ENCODE assay signal across 8 mouse cellular contexts in genomic region chr1:87650611-87651079, GRCm38 (mm10). TPM values are rescaled to one million over a fixed set of nuclear protein-coding genes. Genes with fewer than 3 reads are reported as not detected.
DNase-seq lines count a peak whose midpoint lies in the region; ATAC-seq and TF ChIP-seq lines count a peak whose summit lies in the region.

No protein-coding gene starts in this region.

- H3K27me3 ChIP-seq in CH12.LX (replicated peaks) = no peaks in the 10 kb centered on the region
- H3K27me3 ChIP-seq in liver, postnatal 0 days (ENCODE audit: insufficient read depth, low read length) = no peaks in the 10 kb centered on the region
- no peaks in the 10 kb centered on the region for H3K27me3 ChIP-seq in hindbrain, embryonic 12.5 days
- H3K27me3 ChIP-seq in cerebellum, adult 2 months (ENCODE audit: control insufficient read depth, insufficient read depth, low read length) = no peaks in the 10 kb centered on the region

- no peak overlapping the region for H3K9ac ChIP-seq in CH12.LX (ENCODE audit: insufficient read depth, low read depth)
- H3K9ac ChIP-seq in liver, postnatal 0 days (replicated peaks) = peak overlapping the region; percentile 55; the same call in 1 of the 2 replicates
- no peak overlapping the region for H3K9ac ChIP-seq in hindbrain, embryonic 12.5 days

- peak; percentile 81 for ATAC-seq in liver, postnatal 0 days
- no peak for ATAC-seq in hindbrain, embryonic 12.5 days (ENCODE audit: low FRiP score)

- peak; percentile 17 for TF ChIP-seq RAD21 in CH12.LX (IDR thresholded peaks at IDR 0.05; ENCODE audit: low read depth, low read length)

- dilution Hi-C loops in CH12.LX (cut with MboI; ENCODE audit: extremely low pct_ligation_motif_present, extremely low pct_unique_long_range_greater_than_20kb, low sequenced_read_pairs) = no loop called here

- H3K4me2 ChIP-seq in CH12.LX (ENCODE audit: insufficient read depth, low read depth, poor library complexity, severe bottlenecking) = peak overlapping the region; percentile 69
- peak overlapping the region; percentile 63 for H3K4me2 ChIP-seq in liver, postnatal 0 days (ENCODE audit: low read depth, low read length)
- H3K4me2 ChIP-seq in hindbrain, embryonic 12.5 days (replicated peaks) = no peak overlapping the region

- peak overlapping the region in 1 of 3 experiments; percentile 10 for H3K4me3 ChIP-seq in CH12.LX (replicated peaks in 1 of 3; ENCODE audit: low read depth in 2 of 3, low read length in 2 of 3, poor library complexity in 1 of 3)
- H3K4me3 ChIP-seq in liver, postnatal 0 days (ENCODE audit: low read depth, low read length) = peak overlapping the region; percentile 17; the same call in 1 of the 2 replicates
- no peak overlapping the region for H3K4me3 ChIP-seq in hindbrain, embryonic 12.5 days
- H3K4me3 ChIP-seq in cerebellum, adult 2 months (replicated peaks; ENCODE audit: insufficient read depth, low read depth, low read length) = no peak overlapping the region

- TF ChIP-seq POLR2A in CH12.LX (IDR thresholded peaks at IDR 0.05; ENCODE audit: low read depth, low read length) = no peak; the same call in none of the 2 replicates
- no peak for TF ChIP-seq POLR2A in cerebellum, adult 2 months (IDR thresholded peaks at IDR 0.05; ENCODE audit: borderline replicate concordance, insufficient read depth, low read length)

- H3K36me3 ChIP-seq in CH12.LX (replicated peaks in 1 of 2; ENCODE audit: control insufficient read depth in 1 of 2, insufficient read depth in 1 of 2, low read length in 1 of 2) = peaks cover 3 to 55% of the 10 kb centered on the region in 2 experiments
- H3K36me3 ChIP-seq in liver, postnatal 0 days (replicated peaks; ENCODE audit: insufficient read depth, low read length) = 0 out of 2 replicates have a peak, but pooled peaks cover 2% of the 10 kb centered on the region
- H3K36me3 ChIP-seq in hindbrain, embryonic 12.5 days = no peaks in the 10 kb centered on the region

- no peak for TF ChIP-seq CTCF in CH12.LX (conservative IDR thresholded peaks at IDR 0.05 in 1 of 2, IDR thresholded peaks at IDR 0.05 in 1 of 2; ENCODE audit: low read depth in 2 of 2, low read length in 2 of 2)
- no peak; the same call in 1 of the 2 replicates for TF ChIP-seq CTCF in liver, postnatal 0 days (IDR thresholded peaks at IDR 0.05; ENCODE audit: low read depth)
- no peak for TF ChIP-seq CTCF in cerebellum, adult 2 months (IDR thresholded peaks at IDR 0.05; ENCODE audit: borderline replicate concordance, insufficient read depth, low read depth, low read length)

- H3K27ac ChIP-seq in CH12.LX (ENCODE audit: insufficient read depth, low read depth) = peak overlapping the region; percentile 90
- peak overlapping the region; percentile 89 for H3K27ac ChIP-seq in liver, postnatal 0 days (ENCODE audit: low read depth)
- H3K27ac ChIP-seq in hindbrain, embryonic 12.5 days = no peak overlapping the region
- H3K27ac ChIP-seq in cerebellum, adult 2 months (ENCODE audit: insufficient read depth, low read length) = no peak overlapping the region

- H3K4me1 ChIP-seq in CH12.LX (ENCODE audit: control insufficient read depth in 1 of 2, insufficient read depth in 2 of 2) = peaks cover 41 to 95% of the 10 kb centered on the region in 2 experiments
- peaks cover 45% of the 10 kb centered on the region for H3K4me1 ChIP-seq in liver, postnatal 0 days (ENCODE audit: insufficient read depth)
- no peaks in the 10 kb centered on the region for H3K4me1 ChIP-seq in hindbrain, embryonic 12.5 days
- no peaks in the 10 kb centered on the region for H3K4me1 ChIP-seq in cerebellum, adult 2 months (ENCODE audit: control insufficient read depth, insufficient read depth, low read length)

- H3K9me3 ChIP-seq in CH12.LX (replicated peaks; ENCODE audit: low read length) = no peaks in the 10 kb centered on the region
- no peaks in the 10 kb centered on the region for H3K9me3 ChIP-seq in liver, postnatal 0 days (ENCODE audit: low read length)
- no peaks in the 10 kb centered on the region for H3K9me3 ChIP-seq in hindbrain, embryonic 12.5 days (replicated peaks)

- peaks cover 59% of the 10 kb centered on the region for H3K79me2 ChIP-seq in CH12.LX (replicated peaks; ENCODE audit: control insufficient read depth, extremely low read depth, insufficient read depth, poor library complexity, severe bottlenecking)

- DNase-seq in 416B (ENCODE audit: low read depth) (peak; percentile 70), CH12.LX (ENCODE audit: extremely low read depth) (peak; percentile 97)
- DNase-seq in heart, postnatal 36 days = peak; percentile 37 to 52
- DNase-seq in liver, postnatal 0 days = peak; percentile 75
- peak; percentile 75 to 79 for DNase-seq in spleen, adult 18-20 months
- DNase-seq in cerebellum, adult 2 months = no peak
- DNase-seq in cerebellum, adult 11-12 months = no peak

- intact Hi-C loops in heart, postnatal 36 days (cut with DNase I) = no loop called here

- peak; percentile 94 for TF ChIP-seq EP300 in CH12.LX (IDR thresholded peaks at IDR 0.05; ENCODE audit: low read length)
- TF ChIP-seq EP300 in liver, postnatal 0 days (IDR thresholded peaks at IDR 0.05; ENCODE audit: low read depth) = peak; percentile 86

- in situ Hi-C loops in CH12.LX (cut with MboI; ENCODE audit: low pct_ligation_motif_present, low pct_unique_long_range_greater_than_20kb, low sequenced_read_pairs) = no loop called here

- WGBS in liver, postnatal 0 days (ENCODE audit: insufficient replicate concordance) = 24% methylated on average over 8 of the region's 8 CpGs
- 82% methylated on average over 8 of the region's 8 CpGs for WGBS in hindbrain, embryonic 12.5 days
- WGBS in cerebellum, adult 2 months = 75% methylated on average over 8 of the region's 8 CpGs

TF ChIP-seq in CH12.LX, 34 proteins besides CTCF, POLR2A, EP300 and RAD21:
- peak; percentile 87 for TF ChIP-seq UBTF (IDR thresholded peaks at IDR 0.05; ENCODE audit: low read depth, low read length)
- TF ChIP-seq GABPA (IDR thresholded peaks at IDR 0.05; ENCODE audit: insufficient replicate concordance, low read depth, low read length) = no peak
- peak; percentile 39; the same call in 1 of the 2 replicates for TF ChIP-seq CHD1 (IDR thresholded peaks at IDR 0.05; ENCODE audit: low read depth, low read length)
- peak; percentile 70 for TF ChIP-seq JUND (conservative IDR thresholded peaks at IDR 0.05; ENCODE audit: low read depth, low read length)
- no peak for TF ChIP-seq ELF1 (IDR thresholded peaks at IDR 0.05; ENCODE audit: low read depth, low read length)
- no peak for TF ChIP-seq ZKSCAN1 (IDR thresholded peaks at IDR 0.05; ENCODE audit: borderline replicate concordance, low read depth, low read length)
- peak; percentile 83 for TF ChIP-seq SIN3A (IDR thresholded peaks at IDR 0.05; ENCODE audit: low read length)
- TF ChIP-seq NRF1 (IDR thresholded peaks at IDR 0.05; ENCODE audit: low read depth, low read length) = no peak
- TF ChIP-seq ETS1 (conservative IDR thresholded peaks at IDR 0.05; ENCODE audit: low read depth, low read length) = peak; percentile 91
- no peak for TF ChIP-seq E2F4 (IDR thresholded peaks at IDR 0.05; ENCODE audit: insufficient replicate concordance, low read depth, low read length)
- TF ChIP-seq USF1 (IDR thresholded peaks at IDR 0.05; ENCODE audit: low read depth, low read length) = no peak
- no peak for TF ChIP-seq ZC3H11A (IDR thresholded peaks at IDR 0.05; ENCODE audit: low read depth, low read length)
- peak; percentile 96 for TF ChIP-seq TCF12 (IDR thresholded peaks at IDR 0.05; ENCODE audit: low read depth, low read length)
- TF ChIP-seq MAX (IDR thresholded peaks at IDR 0.05; ENCODE audit: low read length) = peak; percentile 78
- TF ChIP-seq IRF4 (IDR thresholded peaks at IDR 0.05; ENCODE audit: low read depth, low read length) = peak; percentile 98
- TF ChIP-seq POLR2AphosphoS2 (IDR thresholded peaks at IDR 0.05; ENCODE audit: low read depth, low read length) = no peak
- TF ChIP-seq MXI1 (IDR thresholded peaks at IDR 0.05; ENCODE audit: low read depth, low read length) = peak; percentile 81
- TF ChIP-seq HCFC1 (IDR thresholded peaks at IDR 0.05; ENCODE audit: low read depth, low read length) = peak; percentile 11; the same call in 1 of the 2 replicates
- peak; percentile 25; the same call in 1 of the 2 replicates for TF ChIP-seq ZNF384 (IDR thresholded peaks at IDR 0.05; ENCODE audit: low read depth, low read length)
- TF ChIP-seq NELFE (IDR thresholded peaks at IDR 0.05; ENCODE audit: low read depth, low read length) = no peak
- peak; percentile 79; the same call in 1 of the 2 replicates for TF ChIP-seq MAZ (IDR thresholded peaks at IDR 0.05; ENCODE audit: low read depth, low read length)
- peak; percentile 40 for TF ChIP-seq SMC3 (IDR thresholded peaks at IDR 0.05; ENCODE audit: low read depth, low read length)
- peak; percentile 74 for TF ChIP-seq BHLHE40 (IDR thresholded peaks at IDR 0.05; ENCODE audit: low read depth, low read length)
- TF ChIP-seq USF2 (conservative IDR thresholded peaks at IDR 0.05; ENCODE audit: low read depth, low read length) = no peak
- TF ChIP-seq RCOR1 (conservative IDR thresholded peaks at IDR 0.05; ENCODE audit: low read depth, low read length) = peak; percentile 95
- TF ChIP-seq MYC (IDR thresholded peaks at IDR 0.05; ENCODE audit: low read depth, low read length) = no peak
- TF ChIP-seq PAX5 (IDR thresholded peaks at IDR 0.05; ENCODE audit: low read length) = no peak
- TF ChIP-seq MEF2A (IDR thresholded peaks at IDR 0.05; ENCODE audit: borderline replicate concordance, low read depth, low read length) = peak; percentile 86
- TF ChIP-seq JUN (IDR thresholded peaks at IDR 0.05; ENCODE audit: insufficient read depth, low read depth, low read length) = no peak
- TF ChIP-seq MAFK (IDR thresholded peaks at IDR 0.05; ENCODE audit: insufficient replicate concordance, low read length) = peak; percentile 73; the same call in 1 of the 2 replicates
- no peak; the same call in 1 of the 2 replicates for TF ChIP-seq ZMIZ1 (IDR thresholded peaks at IDR 0.05; ENCODE audit: low read depth, low read length)
- peak; percentile 94 for TF ChIP-seq CHD2 (IDR thresholded peaks at IDR 0.05; ENCODE audit: low read length)
- TF ChIP-seq TBP (conservative IDR thresholded peaks at IDR 0.05; ENCODE audit: low read depth, low read length) = 0 out of 2 replicates have a peak, but pooled peaks have one; percentile 47

RNA-seq across cellular contexts. Expression of gene Inpp5d, which starts 30.5 kb away (rescaled TPM):
- 80.9 and 97.1 TPM in 2 replicates for total RNA-seq in CH12.LX (2012; rRNA removed)
- 106 and 112 TPM in 2 replicates for total RNA-seq in CH12.LX (2014; rRNA removed)
- polyA plus RNA-seq in CH12.LX (2012; ENCODE audit: insufficient read length, low read depth) = 109 TPM in 2 replicates
- total RNA-seq in heart, postnatal 36 days (2021) = 10 to 100 TPM in 1 of 2 experiments, 1 to 10 TPM in 1; 9.0 to 21.8 TPM
- polyA plus RNA-seq in liver, postnatal 0 days (2015; fragmentation: Nextera tagmentation; extraction: Ambion mirVana) = 11.3 and 13.3 TPM in 2 replicates
- polyA plus RNA-seq in hindbrain, embryonic 12.5 days (2016; fragmentation: Nextera tagmentation; extraction: Ambion mirVana) = 4.9 and 5.5 TPM in 2 replicates
- polyA plus RNA-seq in cerebellum, adult 2 months (2012; rRNA removed) = 4.7 and 5.6 TPM in 2 replicates

Comparison
In these comparisons a context has a peak if more than half of its experiments do, and no peak if none do; other contexts are left out.
1. DNase-seq: peak in 416B (single experiment), CH12.LX (single experiment), heart, postnatal 36 days (2 of 2), liver, postnatal 0 days (single experiment) and spleen, adult 18-20 months (2 of 2); none in cerebellum, adult 2 months (0 of 2) and cerebellum, adult 11-12 months (single experiment).
2. H3K27ac ChIP-seq: peak in CH12.LX (single experiment) and liver, postnatal 0 days (single experiment); none in hindbrain, embryonic 12.5 days (single experiment) and cerebellum, adult 2 months (single experiment).